Mouse (Mus musculus): ENCODE data around the gene Snap25.

GRCm38 (mm10) chr2:136678321-136679161, 34.7 kb upstream of the Snap25 start:
- TF ChIP-seq TAL1 (IDR thresholded peaks at IDR 0.05; ENCODE audit: low read length) (no peak), GATA1 (IDR thresholded peaks at IDR 0.05; ENCODE audit: low read length) (no peak)

Data from erythroblast, embryonic 14.5 days (primary cell).